Mouse (Mus musculus): ENCODE results near the gene Mov10l1. TPM values are rescaled to one million over a fixed set of nuclear protein-coding genes. Genes with fewer than 3 reads are reported as not detected.

Gene Mov10l1
- total and polyA plus RNA-seq, 2 experiments from 2014 or later, result not detected

DNA sequence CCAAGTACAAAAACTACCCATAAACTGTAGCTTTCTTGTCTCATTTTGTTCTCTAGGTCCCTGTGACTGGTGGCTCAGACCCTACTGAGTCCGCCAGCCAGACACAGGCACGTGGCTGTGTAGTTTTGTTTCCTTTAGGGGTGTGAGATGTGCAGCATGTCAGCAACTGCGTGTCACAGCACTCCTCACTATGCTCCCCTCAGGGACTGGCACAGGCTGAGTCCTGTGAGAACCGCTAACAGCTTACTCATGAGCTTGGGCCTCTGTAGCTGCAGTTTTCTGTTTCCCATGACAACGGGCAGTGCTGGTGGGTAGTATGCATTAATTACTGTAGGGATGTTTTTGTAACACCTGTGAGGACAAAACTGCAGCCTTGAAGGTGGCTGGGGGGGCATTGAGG is 109.5 kb downstream of the Mov10l1 start:
- Histone ChIP-seq H3K27me3 (ENCODE audit: insufficient read depth, low read length) (no peaks in the 10 kb centered on the region), H3K4me3 (ENCODE audit: low read length) (no peak overlapping the region), H3K9me3 (ENCODE audit: low read length) (no peaks in the 10 kb centered on the region), H3K9ac (replicated peaks; ENCODE audit: low read length) (no peak overlapping the region), H3K4me1 (ENCODE audit: insufficient read depth, low read length) (peaks cover 8% of the 10 kb centered on the region; the same call in 1 of the 2 replicates), H3K4me2 (ENCODE audit: low read depth, low read length) (no peak overlapping the region), H3K36me3 (ENCODE audit: insufficient read depth, low read length) (peaks cover 45% of the 10 kb centered on the region), H3K27ac (no peak overlapping the region)
- DNase-seq (ENCODE audit: low spot score) (no peak), ATAC-seq (no peak)
- TF ChIP-seq CTCF (IDR thresholded peaks at IDR 0.05; ENCODE audit: low read depth), result no peak
- WGBS, result 69% methylated on average over 5 of the region's 5 CpGs

DNA sequence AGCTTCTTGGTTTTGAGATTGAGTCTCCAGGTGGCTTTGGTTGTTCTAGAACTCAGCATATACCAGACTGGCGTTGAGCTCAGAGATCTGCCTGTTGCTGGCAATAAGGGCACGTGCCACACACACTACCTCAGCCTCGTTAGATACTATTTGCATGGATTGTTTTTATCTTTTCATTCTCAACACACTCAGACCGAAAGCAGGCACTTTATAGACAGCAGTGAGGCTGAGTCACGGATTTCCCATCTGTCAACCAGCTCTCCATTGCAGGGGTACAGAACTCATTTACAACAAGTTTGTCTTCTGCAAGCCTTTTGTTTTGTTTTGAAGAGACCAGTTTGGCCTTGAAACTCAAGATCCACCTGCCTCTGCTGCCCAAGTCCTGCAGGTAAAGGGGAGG is 114.7 kb downstream of the Mov10l1 start:
- H3K9me3 ChIP-seq (ENCODE audit: low read length), result no peaks in the 10 kb centered on the region

DNA sequence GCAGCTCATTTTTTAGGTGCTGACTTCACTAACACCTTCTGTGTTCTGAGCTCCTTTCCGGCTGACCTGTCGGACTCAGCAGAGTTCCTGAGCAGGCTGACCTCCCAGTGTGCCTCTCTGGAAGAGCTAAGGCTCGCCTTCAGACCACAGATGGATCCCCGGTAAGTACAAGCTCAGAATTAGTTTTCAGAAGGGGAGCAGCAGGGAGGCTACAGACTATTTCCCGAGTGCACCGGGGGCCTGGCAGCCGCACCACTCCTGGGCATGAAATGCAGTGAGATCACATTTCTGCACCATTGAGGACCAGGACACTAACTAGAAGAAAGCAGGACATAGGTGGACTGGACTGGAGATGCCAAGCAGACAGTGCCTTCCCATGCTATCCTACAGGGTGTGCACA is 115.9 kb downstream of the Mov10l1 start:
- ATAC-seq (no peak), DNase-seq (ENCODE audit: low spot score) (no peak)
- peaks cover 77% of the 10 kb centered on the region for H3K36me3 ChIP-seq (ENCODE audit: insufficient read depth, low read length)
- H3K27me3 ChIP-seq (ENCODE audit: insufficient read depth, low read length), result no peaks in the 10 kb centered on the region
- H3K27ac ChIP-seq, result no peak overlapping the region
- no peak overlapping the region for H3K4me3 ChIP-seq (ENCODE audit: low read length)
- H3K4me2 ChIP-seq (ENCODE audit: low read depth, low read length), result no peak overlapping the region
- WGBS, result 83% methylated on average over 7 of the region's 7 CpGs
- no peaks in the 10 kb centered on the region for H3K9me3 ChIP-seq (ENCODE audit: low read length)
- no peaks in the 10 kb centered on the region for H3K4me1 ChIP-seq (ENCODE audit: insufficient read depth, low read length)
- no peak overlapping the region for H3K9ac ChIP-seq (replicated peaks; ENCODE audit: low read length)
- no peak for TF ChIP-seq CTCF (IDR thresholded peaks at IDR 0.05; ENCODE audit: low read depth)

More for the DNA sequence above, 114.7 kb downstream of the Mov10l1 start:
- Histone ChIP-seq H3K27me3 (ENCODE audit: insufficient read depth, low read length) (no peaks in the 10 kb centered on the region), H3K4me3 (ENCODE audit: low read length) (no peak overlapping the region), H3K4me2 (ENCODE audit: low read depth, low read length) (no peak overlapping the region), H3K4me1 (ENCODE audit: insufficient read depth, low read length) (no peaks in the 10 kb centered on the region), H3K36me3 (ENCODE audit: insufficient read depth, low read length) (peaks cover 86% of the 10 kb centered on the region), H3K9ac (replicated peaks; ENCODE audit: low read length) (no peak overlapping the region), H3K27ac (no peak overlapping the region)
- TF ChIP-seq CTCF (IDR thresholded peaks at IDR 0.05; ENCODE audit: low read depth), result no peak
- 90% methylated on average over 5 of the region's 5 CpGs for WGBS
- ATAC-seq (no peak), DNase-seq (ENCODE audit: low spot score) (no peak)

DNA sequence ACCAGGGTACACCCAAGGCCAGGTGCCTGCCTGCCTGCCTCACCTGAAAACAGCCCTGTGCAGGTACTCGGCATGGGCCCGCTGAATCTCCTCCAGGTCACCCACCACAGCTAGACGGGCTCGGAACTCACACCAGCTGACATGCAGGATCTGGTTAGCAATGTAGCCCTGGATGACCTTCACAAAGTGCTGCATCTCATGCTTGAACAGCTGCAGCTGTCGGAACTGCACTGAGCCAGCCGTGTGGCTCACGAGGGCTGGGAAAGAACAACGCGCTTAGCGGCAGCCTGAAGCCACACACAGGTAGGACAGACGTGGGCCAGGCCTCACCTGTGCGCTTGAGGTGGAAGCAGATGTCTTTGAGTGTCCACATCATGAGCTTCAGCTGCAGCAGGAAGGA is 118.1 kb downstream of the Mov10l1 start:
- Histone ChIP-seq H3K27me3 (ENCODE audit: insufficient read depth, low read length) (no peaks in the 10 kb centered on the region), H3K4me3 (ENCODE audit: low read length) (no peak overlapping the region), H3K27ac (no peak overlapping the region), H3K36me3 (ENCODE audit: insufficient read depth, low read length) (peaks cover 75% of the 10 kb centered on the region), H3K4me2 (ENCODE audit: low read depth, low read length) (no peak overlapping the region), H3K4me1 (ENCODE audit: insufficient read depth, low read length) (no peaks in the 10 kb centered on the region), H3K9me3 (ENCODE audit: low read length) (no peaks in the 10 kb centered on the region), H3K9ac (replicated peaks; ENCODE audit: low read length) (no peak overlapping the region)
- WGBS, result 83% methylated on average over 12 of the region's 12 CpGs
- TF ChIP-seq CTCF (IDR thresholded peaks at IDR 0.05; ENCODE audit: low read depth), result no peak
- no peak for ATAC-seq
- no peak for DNase-seq (ENCODE audit: low spot score)

GRCm38 (mm10) chr15:89102646-89103045 is 119.9 kb downstream of the Mov10l1 start:
- Histone ChIP-seq H3K9me3 (ENCODE audit: low read length) (no peaks in the 10 kb centered on the region), H3K4me3 (ENCODE audit: low read length) (no peak overlapping the region), H3K4me1 (ENCODE audit: insufficient read depth, low read length) (no peaks in the 10 kb centered on the region), H3K4me2 (ENCODE audit: low read depth, low read length) (no peak overlapping the region), H3K27ac (no peak overlapping the region), H3K27me3 (ENCODE audit: insufficient read depth, low read length) (no peaks in the 10 kb centered on the region), H3K9ac (replicated peaks; ENCODE audit: low read length) (no peak overlapping the region), H3K36me3 (ENCODE audit: insufficient read depth, low read length) (peaks cover 72% of the 10 kb centered on the region)
- DNase-seq (ENCODE audit: low spot score) (no peak), ATAC-seq (no peak)
- 36% methylated on average over 5 of the region's 5 CpGs for WGBS
- TF ChIP-seq CTCF (IDR thresholded peaks at IDR 0.05; ENCODE audit: low read depth), result no peak

DNA sequence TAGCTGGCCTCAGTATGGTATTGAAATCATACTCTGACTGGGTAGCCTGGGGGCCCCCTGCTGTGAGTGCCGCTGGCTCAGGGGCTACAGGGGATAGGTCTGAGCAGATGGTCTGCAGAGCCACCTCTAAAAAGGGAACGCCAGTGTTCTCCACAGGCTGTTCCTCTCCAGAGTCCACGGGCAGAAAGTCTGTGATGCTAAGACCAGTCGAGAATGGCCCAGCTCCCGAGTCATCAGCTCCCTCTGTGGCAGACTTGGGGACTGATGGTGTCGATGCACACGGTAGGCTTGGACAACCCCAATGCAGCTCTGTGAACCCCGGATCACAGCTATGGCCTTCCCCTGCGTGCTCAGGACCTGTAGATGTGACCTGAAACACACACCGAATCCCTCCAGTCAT is 121.2 kb downstream of the Mov10l1 start:
- Histone ChIP-seq H3K4me1 (ENCODE audit: insufficient read depth, low read length) (no peaks in the 10 kb centered on the region), H3K9me3 (ENCODE audit: low read length) (no peaks in the 10 kb centered on the region), H3K36me3 (ENCODE audit: insufficient read depth, low read length) (peaks cover 71% of the 10 kb centered on the region), H3K27ac (no peak overlapping the region), H3K4me3 (ENCODE audit: low read length) (no peak overlapping the region), H3K4me2 (ENCODE audit: low read depth, low read length) (no peak overlapping the region), H3K9ac (replicated peaks; ENCODE audit: low read length) (no peak overlapping the region), H3K27me3 (ENCODE audit: insufficient read depth, low read length) (no peaks in the 10 kb centered on the region)
- TF ChIP-seq CTCF (IDR thresholded peaks at IDR 0.05; ENCODE audit: low read depth), result no peak
- 81% methylated on average over 10 of the region's 10 CpGs for WGBS
- no peak for DNase-seq (ENCODE audit: low spot score)
- 0 out of 2 replicates have a peak, but pooled peaks have one; percentile 15 for ATAC-seq

GRCm38 (mm10) chr15:89104425-89104824 is 121.7 kb downstream of the Mov10l1 start:
- Histone ChIP-seq H3K9me3 (ENCODE audit: low read length) (no peaks in the 10 kb centered on the region), H3K9ac (replicated peaks; ENCODE audit: low read length) (no peak overlapping the region), H3K4me3 (ENCODE audit: low read length) (no peak overlapping the region), H3K4me2 (ENCODE audit: low read depth, low read length) (no peak overlapping the region), H3K36me3 (ENCODE audit: insufficient read depth, low read length) (peaks cover 72% of the 10 kb centered on the region), H3K27me3 (ENCODE audit: insufficient read depth, low read length) (no peaks in the 10 kb centered on the region), H3K27ac (no peak overlapping the region), H3K4me1 (ENCODE audit: insufficient read depth, low read length) (no peaks in the 10 kb centered on the region)
- ATAC-seq, result 0 out of 2 replicates have a peak, but pooled peaks have one; percentile 40
- DNase-seq (ENCODE audit: low spot score), result peak; percentile 18
- no peak for TF ChIP-seq CTCF (IDR thresholded peaks at IDR 0.05; ENCODE audit: low read depth)
- WGBS, result 89% methylated on average over 8 of the region's 8 CpGs

Other genes with a start within 250 kb of the Mov10l1 start
- gene Brd1, start 248.7 kb upstream of the Mov10l1 start, total RNA-seq (2014; rRNA removed), result 43.5 and 45.2 TPM in 2 replicates
- gene Brd1, start 248.7 kb upstream of the Mov10l1 start, polyA plus RNA-seq (2015; fragmentation: Nextera tagmentation; extraction: Ambion mirVana), result 12.4 and 13.1 TPM in 2 replicates
- 18.6 and 18.8 TPM in 2 replicates for gene Zbed4, start 231.2 kb upstream of the Mov10l1 start, total RNA-seq (2014; rRNA removed)
- gene Zbed4, start 231.2 kb upstream of the Mov10l1 start, polyA plus RNA-seq (2015; fragmentation: Nextera tagmentation; extraction: Ambion mirVana), result 4.8 and 5.4 TPM in 2 replicates
- gene Alg12, start 163.6 kb upstream of the Mov10l1 start, total RNA-seq (2014; rRNA removed), result 12.7 and 17.4 TPM in 2 replicates
- gene Alg12, start 163.6 kb upstream of the Mov10l1 start, polyA plus RNA-seq (2015; fragmentation: Nextera tagmentation; extraction: Ambion mirVana), result 6.3 and 7.2 TPM in 2 replicates
- 15.9 and 18.9 TPM in 2 replicates for gene Creld2, start 163.3 kb upstream of the Mov10l1 start, total RNA-seq (2014; rRNA removed)
- gene Creld2, start 163.3 kb upstream of the Mov10l1 start, polyA plus RNA-seq (2015; fragmentation: Nextera tagmentation; extraction: Ambion mirVana), result 38.9 and 40.1 TPM in 2 replicates
- 98.0 and 104 TPM in 2 replicates for gene Pim3, start 120.7 kb upstream of the Mov10l1 start, total RNA-seq (2014; rRNA removed)
- 69.8 TPM in 2 replicates for gene Pim3, start 120.7 kb upstream of the Mov10l1 start, polyA plus RNA-seq (2015; fragmentation: Nextera tagmentation; extraction: Ambion mirVana)
- gene Ttll8, start 28.5 kb upstream of the Mov10l1 start, total RNA-seq (2014; rRNA removed), result 0.11 and 0.16 TPM in 2 replicates
- 0.14 and 0.45 TPM in 2 replicates for gene Ttll8, start 28.5 kb upstream of the Mov10l1 start, polyA plus RNA-seq (2015; fragmentation: Nextera tagmentation; extraction: Ambion mirVana)
- gene Mlc1, start 3.9 kb upstream of the Mov10l1 start, total RNA-seq (2014; rRNA removed), result 106 and 111 TPM in 2 replicates
- gene Mlc1, start 3.9 kb upstream of the Mov10l1 start, polyA plus RNA-seq (2015; fragmentation: Nextera tagmentation; extraction: Ambion mirVana), result 72.5 and 88.3 TPM in 2 replicates
- gene Panx2, start 76.8 kb downstream of the Mov10l1 start, total RNA-seq (2014; rRNA removed), result 17.9 and 26.5 TPM in 2 replicates
- 8.3 and 9.9 TPM in 2 replicates for gene Panx2, start 76.8 kb downstream of the Mov10l1 start, polyA plus RNA-seq (2015; fragmentation: Nextera tagmentation; extraction: Ambion mirVana)
- 39.1 and 47.8 TPM in 2 replicates for gene Trabd, start 92.2 kb downstream of the Mov10l1 start, total RNA-seq (2014; rRNA removed)
- gene Trabd, start 92.2 kb downstream of the Mov10l1 start, polyA plus RNA-seq (2015; fragmentation: Nextera tagmentation; extraction: Ambion mirVana), result 26.1 and 26.2 TPM in 2 replicates
- 50.1 and 54.7 TPM in 2 replicates for gene Selenoo, start 106.2 kb downstream of the Mov10l1 start, total RNA-seq (2014; rRNA removed)
- gene Selenoo, start 106.2 kb downstream of the Mov10l1 start, polyA plus RNA-seq (2015; fragmentation: Nextera tagmentation; extraction: Ambion mirVana), result 20.4 and 21.9 TPM in 2 replicates
- 50.0 and 54.7 TPM in 2 replicates for gene Tubgcp6, start 140.2 kb downstream of the Mov10l1 start, total RNA-seq (2014; rRNA removed)
- 10.6 and 11.5 TPM in 2 replicates for gene Tubgcp6, start 140.2 kb downstream of the Mov10l1 start, polyA plus RNA-seq (2015; fragmentation: Nextera tagmentation; extraction: Ambion mirVana)
- gene Hdac10, start 145.8 kb downstream of the Mov10l1 start, total RNA-seq (2014; rRNA removed), result 23.5 and 27.1 TPM in 2 replicates
- gene Hdac10, start 145.8 kb downstream of the Mov10l1 start, polyA plus RNA-seq (2015; fragmentation: Nextera tagmentation; extraction: Ambion mirVana), result 19.0 and 19.8 TPM in 2 replicates
- gene Mapk12, start 157.8 kb downstream of the Mov10l1 start, total RNA-seq (2014; rRNA removed), result 3.3 and 4.8 TPM in 2 replicates
- gene Mapk12, start 157.8 kb downstream of the Mov10l1 start, polyA plus RNA-seq (2015; fragmentation: Nextera tagmentation; extraction: Ambion mirVana), result 2.6 and 5.1 TPM in 2 replicates
- gene Mapk11, start 166.7 kb downstream of the Mov10l1 start, total RNA-seq (2014; rRNA removed), result 19.7 and 30.6 TPM in 2 replicates
- gene Mapk11, start 166.7 kb downstream of the Mov10l1 start, polyA plus RNA-seq (2015; fragmentation: Nextera tagmentation; extraction: Ambion mirVana), result 15.8 and 17.8 TPM in 2 replicates
- gene Plxnb2, start 197.9 kb downstream of the Mov10l1 start, total RNA-seq (2014; rRNA removed), result 239 and 274 TPM in 2 replicates
- gene Plxnb2, start 197.9 kb downstream of the Mov10l1 start, polyA plus RNA-seq (2015; fragmentation: Nextera tagmentation; extraction: Ambion mirVana), result 64.1 and 64.7 TPM in 2 replicates
- gene Dennd6b, start 213.6 kb downstream of the Mov10l1 start, total RNA-seq (2014; rRNA removed), result 73.9 and 79.9 TPM in 2 replicates
- gene Dennd6b, start 213.6 kb downstream of the Mov10l1 start, polyA plus RNA-seq (2015; fragmentation: Nextera tagmentation; extraction: Ambion mirVana), result 60.1 and 62.2 TPM in 2 replicates
- gene Ppp6r2, start 228.6 kb downstream of the Mov10l1 start, total RNA-seq (2014; rRNA removed), result 257 and 290 TPM in 2 replicates
- gene Ppp6r2, start 228.6 kb downstream of the Mov10l1 start, polyA plus RNA-seq (2015; fragmentation: Nextera tagmentation; extraction: Ambion mirVana), result 71.2 and 72.7 TPM in 2 replicates